Mouse (Mus musculus): Measurements from ENCODE around the gene Cbln3.

GRCm38 (mm10) chr14:55869538-55869937 is 14.7 kb downstream of the Cbln3 start:
- TF ChIP-seq CTCF (IDR thresholded peaks at IDR 0.05; ENCODE audit: low read depth) (no peak), EP300 (IDR thresholded peaks at IDR 0.05; ENCODE audit: low read depth) (no peak)
